Mouse (Mus musculus) CD8-positive naive resting alpha-beta T cell, adult 2 months (primary cell): Measurements from ENCODE around the gene Akap3.

ENCODE experiments used
- DNase-seq, 2 experiments: peaks; one replicate each; pipeline ENCODE4 v3.0.0; 2022; ENCODE audit warnings: low read depth in 2 of 2, low spot score in 2 of 2

Gene Akap3

DNA sequence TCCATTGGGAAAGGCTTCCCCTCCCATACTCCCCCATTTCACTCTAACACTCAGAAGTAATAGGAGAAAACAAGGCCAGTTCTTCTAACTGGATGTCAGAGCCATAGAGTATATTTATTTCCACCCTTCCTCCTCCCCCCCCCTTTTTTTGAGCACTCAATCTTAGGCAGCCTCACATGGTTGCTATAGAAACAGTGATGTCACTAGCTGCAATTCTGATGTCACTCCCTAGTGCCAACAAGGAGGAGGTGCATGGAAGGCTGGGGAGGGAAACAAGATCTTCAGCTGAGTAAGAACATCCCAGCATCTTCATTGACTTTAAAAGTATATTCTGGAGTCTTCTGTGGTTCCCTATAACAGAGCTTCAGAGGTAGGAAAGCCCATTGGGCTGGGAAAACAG, at the start of gene Akap3:
Akap3 (plus strand) TSS at position 218 of the 400 bp plus-strand sequence.
- DNase-seq: no peak

DNA sequence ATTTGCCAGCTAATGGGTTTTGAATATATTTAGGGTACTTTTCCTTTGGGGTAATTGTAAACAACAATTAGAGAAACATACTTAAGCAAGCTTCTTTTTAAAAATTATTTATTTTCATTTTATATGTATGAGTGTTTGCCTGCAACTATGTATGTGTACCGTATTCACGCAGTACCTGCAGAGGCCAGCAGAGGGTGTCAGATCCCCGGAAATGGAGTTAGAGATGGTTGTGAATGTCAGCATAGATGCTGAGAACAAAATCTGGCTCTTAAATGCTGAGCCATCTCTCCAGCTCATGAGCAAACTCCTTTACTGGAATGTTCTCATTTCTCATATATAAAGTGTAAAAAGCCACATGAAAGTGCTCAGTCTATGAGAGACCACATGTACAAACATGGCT, 46.1 kb upstream of the Akap3 start:
- peak; percentile 54 to 66 for DNase-seq

DNA sequence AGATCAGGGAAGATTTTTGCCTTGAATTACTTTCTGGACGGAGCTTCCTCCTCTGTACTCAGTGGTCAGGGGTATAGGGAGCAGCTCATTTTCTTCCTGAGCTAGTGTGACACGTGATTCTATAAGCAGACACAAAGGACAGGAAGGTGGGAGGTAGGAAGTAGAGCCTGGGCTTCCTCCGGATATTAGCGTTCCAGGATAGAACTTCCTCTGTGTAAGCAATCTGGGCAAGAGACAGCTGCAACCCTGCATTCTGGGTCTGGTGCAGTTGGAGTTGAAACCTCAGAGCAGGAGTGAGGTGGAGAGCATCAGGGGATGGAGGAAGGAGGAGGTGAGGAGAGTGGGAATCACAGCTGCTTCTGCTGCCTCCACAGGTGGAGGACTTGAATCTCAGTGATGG, 44.8 kb upstream of the Akap3 start:
- peak in 1 of 2 experiments; percentile 11 for DNase-seq

DNA sequence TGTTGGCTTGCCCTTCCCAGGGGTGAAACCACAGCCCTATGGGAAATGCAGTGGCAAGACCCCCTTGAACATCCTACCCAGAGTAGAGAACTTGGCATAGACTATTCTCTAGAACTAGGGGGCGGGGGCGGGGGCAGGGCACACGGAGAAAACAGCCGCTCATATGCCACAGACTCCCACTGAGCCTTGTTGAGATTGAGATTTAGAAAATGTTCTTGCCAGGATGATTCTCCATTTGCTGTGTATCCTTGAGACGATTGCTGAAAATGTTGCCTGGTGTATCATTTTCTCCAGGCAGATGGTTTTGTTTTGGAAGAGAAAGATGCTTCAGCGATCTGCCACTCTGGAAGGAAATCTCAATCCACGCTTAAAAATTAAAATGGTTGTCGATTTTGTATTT, 44.3 kb upstream of the Akap3 start:
- DNase-seq: no peak

DNA sequence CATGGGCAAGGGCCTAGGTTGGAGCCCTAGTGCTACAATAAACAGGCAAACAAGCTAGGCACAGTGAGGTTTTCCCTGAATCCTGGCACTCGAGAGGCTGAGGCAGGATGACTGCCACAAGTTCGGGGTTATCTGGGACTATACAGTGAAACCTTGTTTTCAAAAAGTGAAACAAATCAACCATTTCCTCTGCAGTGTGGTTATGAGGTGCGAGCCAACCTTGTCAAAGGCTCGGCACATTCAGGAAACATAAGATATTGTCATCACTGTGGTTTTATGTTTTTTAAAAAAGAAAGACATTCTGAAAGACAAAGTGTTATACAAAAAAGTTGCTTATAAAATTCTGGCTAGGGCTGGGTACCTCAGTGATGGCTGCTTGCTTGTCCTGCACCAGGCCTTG, 41.4 kb upstream of the Akap3 start:
- DNase-seq: peak; percentile 35 to 56

GRCm38 (mm10) chr6:126815206-126815750, 37.6 kb upstream of the Akap3 start:
- no peak for DNase-seq

- DNase-seq: no peak
These were observed 36.6 kb upstream of the Akap3 start for GRCm38 (mm10) chr6:126816338-126816737.

DNA sequence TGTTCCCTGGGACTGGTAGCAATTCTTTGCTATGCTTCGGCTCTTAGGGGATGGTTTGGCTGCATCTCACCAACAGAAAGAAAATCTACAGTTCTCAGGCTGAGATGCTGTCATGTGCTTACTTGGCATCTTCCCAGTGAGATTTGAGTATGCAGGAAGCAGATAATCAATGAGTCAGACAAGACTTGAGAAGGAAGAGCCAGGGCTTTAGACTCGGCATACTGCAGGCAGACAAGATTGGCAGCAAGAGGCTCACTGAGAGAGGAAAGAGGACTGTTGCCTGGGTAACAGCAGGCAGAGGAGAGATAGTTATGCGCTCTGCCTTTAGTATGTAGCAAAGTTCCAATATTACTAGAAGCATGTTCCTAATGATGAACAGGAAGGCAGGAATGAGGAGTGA, 29.8 kb upstream of the Akap3 start:
- no peak for DNase-seq

- DNase-seq: no peak
These were observed 16.3 kb upstream of the Akap3 start for GRCm38 (mm10) chr6:126836628-126837027.

DNA sequence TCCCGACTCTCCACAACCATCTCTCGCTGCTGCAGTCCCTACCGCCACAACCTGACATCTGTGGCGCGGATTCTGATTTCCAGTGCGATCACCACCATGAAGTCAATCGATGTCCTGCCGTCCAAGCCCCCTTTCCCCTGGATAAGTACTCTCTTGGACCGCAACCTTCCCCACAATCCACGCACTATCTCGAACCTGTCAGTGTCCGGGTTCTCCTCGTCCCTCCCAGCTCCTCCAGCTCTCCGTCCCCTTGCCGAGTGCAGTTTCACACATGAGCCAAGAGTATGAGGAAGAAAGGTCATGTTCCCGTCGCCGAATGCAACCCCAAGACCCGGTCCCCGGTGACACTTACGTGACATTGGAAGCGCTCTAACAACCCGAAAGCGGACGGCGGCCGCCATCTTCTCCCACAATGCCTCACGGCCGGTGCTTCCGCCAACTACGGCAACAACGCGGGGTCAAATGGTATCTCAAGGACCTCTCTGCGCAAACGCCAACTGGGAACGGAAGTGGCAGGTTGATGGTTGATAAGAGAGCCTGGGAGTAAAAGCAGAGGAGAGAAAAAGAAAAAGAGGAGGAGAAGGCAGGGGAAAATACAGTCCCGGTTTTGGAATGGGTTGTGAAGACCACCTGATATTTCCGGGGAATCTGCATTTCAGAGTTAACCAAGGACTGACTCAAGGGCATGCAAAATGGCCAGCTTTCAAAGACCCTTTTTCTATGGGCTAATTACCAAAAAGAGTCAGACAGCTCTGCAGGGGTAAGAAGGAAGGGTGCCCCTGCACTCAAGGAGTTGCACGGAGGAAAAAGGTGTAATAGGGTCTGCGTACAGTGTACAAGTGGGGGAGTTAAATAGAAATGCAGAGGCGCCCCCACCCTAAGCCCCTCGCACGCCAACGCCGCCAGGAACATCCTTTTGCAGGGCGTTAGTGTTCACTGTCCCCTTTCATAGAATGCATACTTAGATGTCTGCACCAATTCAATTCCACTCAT, 3.9 kb upstream of the Akap3 start, which contains the start of gene Ndufa9:
Ndufa9 (minus strand) TSS at position 425 of the 993 bp plus-strand sequence.
- peak; percentile 89 to 94 for DNase-seq

- DNase-seq: no peak
These were observed 24.2 kb downstream of the Akap3 start for GRCm38 (mm10) chr6:126877118-126877517.

DNA sequence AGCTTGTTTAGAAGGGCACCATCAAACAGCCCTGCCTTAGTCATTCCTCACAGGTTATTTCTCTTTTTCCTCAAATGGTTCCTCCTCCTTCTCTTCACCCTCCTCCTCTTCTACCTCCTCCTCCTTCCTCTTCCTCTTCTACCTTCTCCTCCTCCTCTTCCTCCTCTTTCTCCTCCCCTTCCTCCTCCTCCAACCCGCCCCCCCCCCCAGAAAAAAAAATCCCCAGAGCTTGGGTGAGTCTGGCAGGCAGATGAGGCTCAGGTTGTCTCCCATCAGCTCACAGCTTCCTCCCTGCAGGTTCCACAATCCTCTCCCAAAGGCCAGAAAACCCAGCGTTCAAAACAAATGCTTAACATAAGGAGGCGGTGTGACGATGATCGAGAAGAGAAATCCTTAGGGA, 54.5 kb downstream of the Akap3 start:
- no peak for DNase-seq

- DNase-seq: no peak
These were observed 55.0 kb downstream of the Akap3 start for GRCm38 (mm10) chr6:126907876-126908275.

GRCm38 (mm10) chr6:126910727-126911126, 57.8 kb downstream of the Akap3 start:
- no peak for DNase-seq

DNA sequence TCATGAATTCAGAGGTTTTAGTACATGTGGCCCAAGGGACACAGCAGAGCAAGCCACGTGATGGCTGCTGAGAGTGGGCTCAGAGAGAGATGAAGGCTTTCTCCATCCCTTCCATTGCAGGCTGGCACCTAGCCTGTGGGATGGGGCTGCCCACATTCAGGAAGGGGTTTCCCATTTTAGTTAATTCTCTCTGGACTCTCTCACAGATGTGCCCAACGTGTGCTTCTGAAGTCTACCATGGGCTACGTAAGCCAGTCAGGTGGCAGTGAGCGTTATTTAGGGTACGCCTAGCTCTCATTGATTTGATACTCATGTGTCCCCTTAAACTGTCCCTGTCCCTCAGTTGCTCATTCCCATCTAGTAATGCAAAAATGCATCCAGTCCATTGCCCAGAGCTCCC, 62.0 kb downstream of the Akap3 start:
- DNase-seq: no peak

GRCm38 (mm10) chr6:126921111-126921881, 68.4 kb downstream of the Akap3 start, which contains the start of gene Dyrk4:
Gene Dyrk4, minus strand, starts transcription at chr6:126921839.
- DNase-seq: no peak
